Mouse (Mus musculus) Patski (cell line): ENCODE measurements around the gene Kat2b. TPM values are rescaled to one million over a fixed set of nuclear protein-coding genes. Genes with fewer than 3 reads are reported as not detected.
"Not testable (repeated sequence)": the region's sequence is repeated elsewhere in the genome, so short reads cannot be mapped to it uniquely, and the experiment has no call there.

Experiments used
- ATAC-seq: fragments of 100-300 bp; one replicate; pipeline ENCODE4 v1.8.0; 2021
- CTCF ChIA-PET: fragments of 350-600 bp; sonication (Branson Sonifier 250); formaldehyde crosslinking; loops from one replicate; lab custom pipeline; 2022; ENCODE audit warnings: inconsistent platforms; lab: Charles Lee
- POLR2A ChIA-PET: fragments of 350-600 bp; sonication (Branson Sonifier 250); formaldehyde crosslinking; loops from one replicate; lab custom pipeline; 2022; ENCODE audit warnings: antibody characterized with exemption, inconsistent platforms; lab: Charles Lee
- DNase-seq: peaks from one replicate; pipeline ENCODE4 v3.0.0-alpha.2; 2011; ENCODE audit warnings: low read depth, low spot score
- H3K27me3 ChIP-seq: fragments of 371-371 bp; one replicate; pipeline ENCODE4 v1.5.1; 2021
- CTCF ChIP-seq: fragments of 100-300 bp; IDR thresholded peaks from one replicate; pipeline ENCODE4 v1.5.1; 2021
- in situ Hi-C: fragments of 300-500 bp; cut with MboI; formaldehyde crosslinking; loops from 3 replicates; pipeline ENCODE4 v1.11.1; 2018; ENCODE audit warnings: low pct_unique_long_range_greater_than_20kb, mixed read lengths
- polyA plus RNA-seq: library from polyadenylated mRNA; unstranded; gene quantifications from one replicate; pipeline ENCODE4 v1.2.3, GENCODE M21; 2021

Kat2b gene
- 53.3 TPM for polyA plus RNA-seq

- CTCF ChIA-PET: interaction anchor here (0.8 kb wide), 1 partner anchor 12 kb away, joined by 3 read pairs; no protein-coding TSS in a partner anchor
- no peak for DNase-seq
- TF ChIP-seq CTCF: no peak
- H3K27me3 ChIP-seq: no peaks in the 10 kb centered on the region
- ATAC-seq: no peak
- in situ Hi-C loops: no loop called here
- POLR2A ChIA-PET: interaction anchor here (0.7 to 0.9 kb wide), 4 partner anchors 35 to 384 kb away, joined by 3 read pairs; no protein-coding TSS in a partner anchor
These were observed at the start of gene Kat2b for GRCm38 (mm10) chr17:53566161-53566918. TSS of gene Kat2b (plus strand) at chr17:53566861.

GRCm38 (mm10) chr17:53519364-53519763 is 47.3 kb upstream of the Kat2b start:
- no peak for ATAC-seq
- in situ Hi-C loops: loop anchor here (10.0 kb wide), 2 partner anchors 105 to 315 kb away; no protein-coding TSS in a partner anchor
- H3K27me3 ChIP-seq: no peaks in the 10 kb centered on the region
- TF ChIP-seq CTCF: peak; percentile 33
- no peak for DNase-seq
- ChIA-PET CTCF (no interaction called here), POLR2A (no interaction called here)

- POLR2A ChIA-PET: no interaction called here
- H3K27me3 ChIP-seq: no peaks in the 10 kb centered on the region
- DNase-seq: no peak
- in situ Hi-C loops: no loop called here
- CTCF ChIA-PET: no interaction called here
- no peak for ATAC-seq
- TF ChIP-seq CTCF: no peak
These were observed 46.2 kb upstream of the Kat2b start for GRCm38 (mm10) chr17:53520509-53520908.

GRCm38 (mm10) chr17:53528034-53528433 is 38.6 kb upstream of the Kat2b start:
- CTCF ChIA-PET: interaction anchor here (0.7 to 0.9 kb wide), 2 partner anchors 16 to 37 kb away, joined by 3 read pairs; no protein-coding TSS in a partner anchor
- no peaks in the 10 kb centered on the region for H3K27me3 ChIP-seq
- in situ Hi-C loops: no loop called here
- no peak for DNase-seq
- POLR2A ChIA-PET: no interaction called here
- no peak for TF ChIP-seq CTCF
- ATAC-seq: no peak

- CTCF ChIA-PET: interaction anchor here (1.3 to 2.0 kb wide), 6 partner anchors 8 to 530 kb away, joined by 3 to 5 read pairs (median 4); partner anchors contain the start of gene Pp2d1
- no peaks in the 10 kb centered on the region for H3K27me3 ChIP-seq
- no peak for ATAC-seq
- DNase-seq: no peak
- TF ChIP-seq CTCF: peak; percentile 67
- in situ Hi-C loops: no loop called here
- POLR2A ChIA-PET: no interaction called here
These were observed 35.5 kb upstream of the Kat2b start for GRCm38 (mm10) chr17:53531160-53531559.

GRCm38 (mm10) chr17:53532425-53532824 is 34.2 kb upstream of the Kat2b start:
- ChIA-PET POLR2A (no interaction called here), CTCF (interaction anchor here (1.4 kb wide), 1 partner anchor 19 kb away, joined by 5 read pairs; no protein-coding TSS in a partner anchor)
- ATAC-seq (no peak), DNase-seq (no peak)
- no peaks in the 10 kb centered on the region for H3K27me3 ChIP-seq
- in situ Hi-C loops: no loop called here
- TF ChIP-seq CTCF: no peak

- ATAC-seq, H3K27me3 ChIP-seq, POLR2A ChIA-PET, DNase-seq, in situ Hi-C loops: not testable (repeated sequence)
- CTCF ChIA-PET: interaction anchor here (1.1 kb wide), 1 partner anchor 8 kb away, joined by 3 read pairs; no protein-coding TSS in a partner anchor
These were observed 27.3 kb upstream of the Kat2b start, which contains the start of gene Pp2d1 for GRCm38 (mm10) chr17:53539351-53539750. TSS of gene Pp2d1 (minus strand) at chr17:53539451.

GRCm38 (mm10) chr17:53542536-53542935 is 24.1 kb upstream of the Kat2b start:
- in situ Hi-C loops: no loop called here
- ATAC-seq (no peak), DNase-seq (no peak)
- no peaks in the 10 kb centered on the region for H3K27me3 ChIP-seq
- ChIA-PET POLR2A (no interaction called here), CTCF (interaction anchor here (1.6 kb wide), 1 partner anchor 13 kb away, joined by 4 read pairs; no protein-coding TSS in a partner anchor)
- no peak for TF ChIP-seq CTCF

- POLR2A ChIA-PET: interaction anchor here (0.6 to 0.7 kb wide), 2 partner anchors 16 to 27 kb away, joined by 3 read pairs; no protein-coding TSS in a partner anchor
- in situ Hi-C loops: no loop called here
- ATAC-seq (no peak), DNase-seq (no peak)
- TF ChIP-seq CTCF: no peak
- no peaks in the 10 kb centered on the region for H3K27me3 ChIP-seq
- CTCF ChIA-PET: interaction anchor here (1.6 kb wide), 1 partner anchor 11 kb away, joined by 4 read pairs; no protein-coding TSS in a partner anchor
These were observed 22.9 kb upstream of the Kat2b start for GRCm38 (mm10) chr17:53543591-53544324.
